Mouse (Mus musculus): ENCODE measurements around the gene Olfr804. TPM values are rescaled to one million over a fixed set of nuclear protein-coding genes. Genes with fewer than 3 reads are reported as not detected.

Gene Olfr804
- polyA plus RNA-seq (2014; fragmentation: Illumina TruSeq; extraction: RNeasy Lipid Tissue Mini Kit (QIAGEN cat#74804)) = not detected

DNA sequence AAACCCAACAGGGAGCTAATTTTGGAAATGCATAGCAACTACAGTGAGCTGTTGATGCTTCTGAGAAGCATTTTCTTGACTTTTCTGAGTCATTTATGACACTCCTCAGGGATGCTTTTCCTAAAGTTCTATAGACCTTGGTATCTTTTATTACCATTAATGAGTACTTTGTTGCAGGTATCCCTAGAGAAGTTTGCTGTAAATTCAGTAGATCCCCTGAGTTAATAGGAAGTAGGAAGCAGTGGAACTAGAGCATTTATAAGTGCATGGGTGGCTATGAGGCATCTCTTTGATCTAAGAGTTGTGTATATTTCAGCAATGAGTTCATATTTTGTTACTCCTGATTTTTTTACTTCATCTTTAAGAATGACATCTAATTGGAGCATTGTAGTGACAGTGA, at the start of gene Olfr804:
Gene Olfr804 (plus strand): TSS at position 301 of the 400 bp plus-strand sequence.

DNA sequence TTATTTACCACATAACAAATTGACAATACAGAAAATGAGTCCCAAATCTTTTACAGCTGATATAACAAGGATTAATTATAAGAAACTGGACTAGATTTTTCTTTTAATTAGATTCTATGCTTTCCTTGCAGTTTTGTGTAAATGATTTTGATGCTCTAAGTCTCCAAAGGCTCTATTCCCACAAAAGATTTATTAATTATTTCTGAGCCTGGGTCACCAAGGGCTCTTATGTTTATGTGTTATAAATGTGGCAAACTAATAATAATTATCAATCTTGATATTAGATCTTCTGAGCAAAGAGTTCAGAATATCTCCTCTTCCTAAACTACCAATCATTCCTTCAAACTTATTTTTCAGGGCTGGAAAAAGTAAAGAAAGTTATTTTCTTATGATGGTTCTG, 45.6 kb upstream of the Olfr804 start, which contains the start of gene Olfr800:
Gene Olfr800 (plus strand): TSS at position 301 of the 400 bp plus-strand sequence.

DNA sequence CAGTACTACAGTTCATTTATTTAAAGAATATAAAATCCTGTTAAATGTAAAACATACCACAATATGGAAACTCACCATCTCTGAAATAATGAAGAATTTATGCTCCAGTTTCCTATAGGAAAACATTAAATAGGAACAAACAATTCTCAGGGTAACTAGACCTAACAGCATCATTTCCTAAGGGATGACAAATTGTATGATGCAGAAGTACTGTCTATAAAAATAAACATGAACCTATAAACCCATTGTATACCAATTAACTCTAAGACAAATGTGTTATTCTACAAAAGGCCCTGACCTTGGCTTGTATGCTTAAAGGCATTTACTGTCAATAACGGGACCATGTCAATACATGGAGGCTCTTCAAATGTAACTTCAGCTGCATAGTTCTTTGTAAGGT, 29.2 kb upstream of the Olfr804 start, which contains the start of gene Olfr801:
Gene Olfr801 (minus strand): TSS at position 101 of the 400 bp plus-strand sequence.

DNA sequence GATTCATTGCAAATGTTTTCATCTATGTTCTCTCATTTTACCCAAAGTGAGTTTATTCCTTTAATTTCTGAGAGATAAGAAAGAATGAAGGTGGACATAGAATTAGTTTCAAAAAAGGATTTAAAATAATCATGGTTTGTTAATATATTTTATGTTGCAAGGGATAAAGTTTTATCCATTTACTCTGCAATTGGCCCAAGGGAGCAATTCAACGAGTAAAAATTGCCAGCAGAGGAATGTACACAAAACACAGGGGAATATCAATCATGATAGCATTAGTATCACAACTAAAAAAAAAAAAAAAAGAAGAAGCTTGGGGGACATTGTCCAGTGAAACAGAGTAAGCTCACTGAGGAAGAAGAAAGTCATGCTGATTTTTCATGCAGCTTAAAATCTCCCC, 14.9 kb upstream of the Olfr804 start, which contains the start of gene Olfr802:
Gene Olfr802 (minus strand): TSS at position 101 of the 400 bp plus-strand sequence.

DNA sequence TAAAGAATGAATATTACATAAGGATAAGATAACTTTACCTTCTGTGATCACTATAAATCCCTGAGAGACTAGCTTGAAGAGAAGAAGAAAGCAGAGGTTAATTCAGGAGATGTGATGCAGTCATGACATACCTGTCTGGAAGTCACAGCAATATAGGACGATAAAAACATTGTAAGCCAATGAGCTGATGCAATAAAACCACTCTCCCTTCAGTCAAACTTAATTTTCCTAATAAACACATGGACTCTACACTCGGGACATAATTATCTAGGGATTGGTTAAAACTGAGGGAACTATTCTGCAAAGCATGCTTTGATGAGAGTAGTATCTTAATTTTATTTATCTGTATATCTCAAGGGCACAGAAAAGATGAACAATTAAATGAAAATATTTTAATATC, 8.8 kb upstream of the Olfr804 start, which contains the start of gene Olfr803:
Gene Olfr803 (minus strand): TSS at position 101 of the 400 bp plus-strand sequence.

DNA sequence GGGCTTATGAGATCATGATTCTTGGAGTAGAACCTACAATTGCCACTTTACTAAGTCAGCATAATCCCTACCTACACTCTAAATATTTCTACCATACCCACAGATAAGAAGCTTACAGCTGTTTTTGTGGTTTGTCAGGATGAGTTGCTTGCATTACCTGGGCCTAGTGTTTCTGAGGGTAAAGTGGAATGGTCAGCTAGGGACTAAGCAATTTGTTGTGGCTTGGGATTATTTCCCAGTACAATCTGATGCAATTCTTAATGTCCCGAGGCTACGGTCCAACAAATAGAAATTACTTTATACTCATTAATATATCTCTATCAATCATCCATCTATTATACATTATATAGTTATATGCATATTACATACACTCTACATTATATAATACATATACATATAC, 26.3 kb downstream of the Olfr804 start, which contains the start of gene Olfr805:
Gene Olfr805 (minus strand): TSS at position 101 of the 400 bp plus-strand sequence.

DNA sequence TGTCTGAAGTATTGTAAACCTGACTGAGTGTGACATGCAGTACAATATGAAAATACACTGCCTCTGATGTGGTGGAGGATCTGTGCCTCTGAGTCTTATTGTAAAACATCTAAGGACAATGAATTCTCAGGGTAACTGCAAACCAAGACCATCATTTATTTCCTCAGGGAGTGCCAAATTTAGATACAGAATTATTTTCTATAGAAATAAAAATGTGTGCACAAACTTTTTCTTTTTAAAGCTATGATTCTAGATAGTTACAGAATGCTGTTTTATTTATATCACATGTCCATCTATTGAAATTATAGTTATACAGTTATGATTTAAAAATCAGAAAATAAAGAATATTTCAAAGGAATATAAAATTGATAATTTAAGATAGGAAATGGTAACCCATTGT, 38.8 kb downstream of the Olfr804 start, which contains the start of gene Olfr806:
Gene Olfr806 (minus strand): TSS at position 101 of the 400 bp plus-strand sequence.

DNA sequence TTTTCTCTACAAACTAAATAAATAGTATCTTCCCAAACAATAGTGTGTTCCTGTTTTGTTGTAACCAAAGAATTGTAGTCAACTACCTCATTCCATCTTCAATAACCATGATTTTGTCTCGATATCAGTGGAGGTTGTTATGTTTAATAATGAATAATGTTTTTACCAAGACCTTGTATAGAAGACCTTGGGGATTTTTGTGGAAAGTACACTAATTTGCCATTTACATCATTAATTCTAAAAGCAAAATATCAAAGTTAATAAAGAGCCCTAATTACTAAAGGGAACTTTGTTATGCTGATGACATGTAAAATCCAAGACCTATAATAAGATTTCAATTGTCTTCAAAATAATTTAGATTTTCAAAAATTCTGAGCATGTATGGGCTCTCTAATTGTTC, 54.7 kb downstream of the Olfr804 start, which contains the start of gene Olfr807:
Gene Olfr807 (minus strand): TSS at position 101 of the 400 bp plus-strand sequence.

Other genes starting within 250 kb of the Olfr804 start
- gene Olfr787, start 241.3 kb upstream of the Olfr804 start, polyA plus RNA-seq (2014; fragmentation: Illumina TruSeq; extraction: RNeasy Lipid Tissue Mini Kit (QIAGEN cat#74804)) = not detected
- not detected for gene Olfr788, start 232.2 kb upstream of the Olfr804 start, polyA plus RNA-seq (2014; fragmentation: Illumina TruSeq; extraction: RNeasy Lipid Tissue Mini Kit (QIAGEN cat#74804))
- not detected for gene Olfr789, start 218.5 kb upstream of the Olfr804 start, polyA plus RNA-seq (2014; fragmentation: Illumina TruSeq; extraction: RNeasy Lipid Tissue Mini Kit (QIAGEN cat#74804))
- gene Olfr790, start 204.7 kb upstream of the Olfr804 start, polyA plus RNA-seq (2014; fragmentation: Illumina TruSeq; extraction: RNeasy Lipid Tissue Mini Kit (QIAGEN cat#74804)) = not detected
- gene Olfr791, start 181.4 kb upstream of the Olfr804 start, polyA plus RNA-seq (2014; fragmentation: Illumina TruSeq; extraction: RNeasy Lipid Tissue Mini Kit (QIAGEN cat#74804)) = not detected
- 0.20 TPM for gene Olfr792, start 164.0 kb upstream of the Olfr804 start, polyA plus RNA-seq (2014; fragmentation: Illumina TruSeq; extraction: RNeasy Lipid Tissue Mini Kit (QIAGEN cat#74804))
- gene Olfr794, start 135.6 kb upstream of the Olfr804 start, polyA plus RNA-seq (2014; fragmentation: Illumina TruSeq; extraction: RNeasy Lipid Tissue Mini Kit (QIAGEN cat#74804)) = not detected
- not detected for gene Olfr796, start 90.6 kb upstream of the Olfr804 start, polyA plus RNA-seq (2014; fragmentation: Illumina TruSeq; extraction: RNeasy Lipid Tissue Mini Kit (QIAGEN cat#74804))
- gene Olfr798, start 75.3 kb upstream of the Olfr804 start, polyA plus RNA-seq (2014; fragmentation: Illumina TruSeq; extraction: RNeasy Lipid Tissue Mini Kit (QIAGEN cat#74804)) = not detected
- gene Olfr799, start 65.7 kb upstream of the Olfr804 start, polyA plus RNA-seq (2014; fragmentation: Illumina TruSeq; extraction: RNeasy Lipid Tissue Mini Kit (QIAGEN cat#74804)) = not detected
- not detected for gene Olfr800, start 45.5 kb upstream of the Olfr804 start, polyA plus RNA-seq (2014; fragmentation: Illumina TruSeq; extraction: RNeasy Lipid Tissue Mini Kit (QIAGEN cat#74804))
- gene Olfr801, start 29.3 kb upstream of the Olfr804 start, polyA plus RNA-seq (2014; fragmentation: Illumina TruSeq; extraction: RNeasy Lipid Tissue Mini Kit (QIAGEN cat#74804)) = not detected
- not detected for gene Olfr802, start 15.0 kb upstream of the Olfr804 start, polyA plus RNA-seq (2014; fragmentation: Illumina TruSeq; extraction: RNeasy Lipid Tissue Mini Kit (QIAGEN cat#74804))
- gene Olfr803, start 8.9 kb upstream of the Olfr804 start, polyA plus RNA-seq (2014; fragmentation: Illumina TruSeq; extraction: RNeasy Lipid Tissue Mini Kit (QIAGEN cat#74804)) = not detected
- not detected for gene Olfr805, start 26.2 kb downstream of the Olfr804 start, polyA plus RNA-seq (2014; fragmentation: Illumina TruSeq; extraction: RNeasy Lipid Tissue Mini Kit (QIAGEN cat#74804))
- gene Olfr806, start 38.7 kb downstream of the Olfr804 start, polyA plus RNA-seq (2014; fragmentation: Illumina TruSeq; extraction: RNeasy Lipid Tissue Mini Kit (QIAGEN cat#74804)) = not detected
- not detected for gene Olfr807, start 54.6 kb downstream of the Olfr804 start, polyA plus RNA-seq (2014; fragmentation: Illumina TruSeq; extraction: RNeasy Lipid Tissue Mini Kit (QIAGEN cat#74804))
- gene Olfr808, start 62.3 kb downstream of the Olfr804 start, polyA plus RNA-seq (2014; fragmentation: Illumina TruSeq; extraction: RNeasy Lipid Tissue Mini Kit (QIAGEN cat#74804)) = not detected
- gene Olfr809, start 71.4 kb downstream of the Olfr804 start, polyA plus RNA-seq (2014; fragmentation: Illumina TruSeq; extraction: RNeasy Lipid Tissue Mini Kit (QIAGEN cat#74804)) = not detected
- gene Olfr810, start 91.7 kb downstream of the Olfr804 start, polyA plus RNA-seq (2014; fragmentation: Illumina TruSeq; extraction: RNeasy Lipid Tissue Mini Kit (QIAGEN cat#74804)) = 0.17 TPM
- gene Olfr811, start 101.2 kb downstream of the Olfr804 start, polyA plus RNA-seq (2014; fragmentation: Illumina TruSeq; extraction: RNeasy Lipid Tissue Mini Kit (QIAGEN cat#74804)) = not detected
- not detected for gene Olfr812, start 142.9 kb downstream of the Olfr804 start, polyA plus RNA-seq (2014; fragmentation: Illumina TruSeq; extraction: RNeasy Lipid Tissue Mini Kit (QIAGEN cat#74804))
- not detected for gene Olfr813, start 152.2 kb downstream of the Olfr804 start, polyA plus RNA-seq (2014; fragmentation: Illumina TruSeq; extraction: RNeasy Lipid Tissue Mini Kit (QIAGEN cat#74804))
- gene Olfr814, start 176.6 kb downstream of the Olfr804 start, polyA plus RNA-seq (2014; fragmentation: Illumina TruSeq; extraction: RNeasy Lipid Tissue Mini Kit (QIAGEN cat#74804)) = not detected
- gene Olfr815, start 202.7 kb downstream of the Olfr804 start, polyA plus RNA-seq (2014; fragmentation: Illumina TruSeq; extraction: RNeasy Lipid Tissue Mini Kit (QIAGEN cat#74804)) = not detected
- not detected for gene Olfr816, start 212.4 kb downstream of the Olfr804 start, polyA plus RNA-seq (2014; fragmentation: Illumina TruSeq; extraction: RNeasy Lipid Tissue Mini Kit (QIAGEN cat#74804))
- gene Olfr818, start 245.9 kb downstream of the Olfr804 start, polyA plus RNA-seq (2014; fragmentation: Illumina TruSeq; extraction: RNeasy Lipid Tissue Mini Kit (QIAGEN cat#74804)) = not detected